Comparison of ENCODE assay signal across 13 mouse cellular contexts in the genomic region with DNA sequence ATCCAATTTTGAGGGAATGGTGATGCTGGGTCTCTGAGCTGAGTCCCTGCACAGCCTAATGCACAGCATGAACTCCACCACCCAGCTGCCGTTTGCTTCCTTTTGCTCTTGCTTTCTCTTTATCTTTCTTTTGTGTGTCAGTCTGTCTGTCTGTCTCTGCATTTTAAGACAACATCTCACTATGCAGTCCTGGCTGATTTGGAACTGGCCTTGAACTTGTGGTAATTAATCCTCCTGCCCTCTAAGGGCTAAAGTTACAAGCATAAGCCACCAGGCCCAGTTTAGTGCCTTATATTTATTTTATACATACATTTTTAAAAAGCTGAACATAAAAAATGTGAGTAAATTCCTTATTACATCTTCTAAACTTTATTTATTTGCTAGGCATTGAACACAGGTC.
"Had no signal": no experiment of that assay in that cellular context is flagged by ENCODE, and none has a peak within 500 bp of the region (broad histone marks: within the 10 kb centered on the region; RNA-seq: fewer than 3 reads in every experiment).

No protein-coding gene starts in this region.

- H3K27me3 ChIP-seq: limb, embryonic 12.5 days; liver, embryonic 13.5 days; lung, embryonic 15.5 days; midbrain, embryonic 15.5 days had no signal

- H3K4me2 ChIP-seq: limb, embryonic 12.5 days; liver, embryonic 13.5 days; lung, embryonic 15.5 days; midbrain, embryonic 11.5 days; midbrain, embryonic 15.5 days had no signal

- H3K36me3 ChIP-seq: limb, embryonic 12.5 days; liver, embryonic 13.5 days; lung, embryonic 15.5 days; midbrain, embryonic 15.5 days had no signal

- H3K9me3 ChIP-seq: liver, embryonic 13.5 days; lung, embryonic 15.5 days; midbrain, embryonic 15.5 days had no signal

- H3K4me3 ChIP-seq: layer of hippocampus, adult 2 months; limb, embryonic 12.5 days; liver, embryonic 13.5 days; lung, embryonic 15.5 days; midbrain, embryonic 15.5 days had no signal

- H3K9ac ChIP-seq: limb, embryonic 12.5 days; liver, embryonic 13.5 days; liver, postnatal 0 days; lung, embryonic 15.5 days; midbrain, embryonic 15.5 days had no signal

- DNase-seq: kidney, postnatal 10 days; kidney, postnatal 4 days; liver; liver, embryonic 13.5 days; liver, postnatal 0 days; lung, postnatal 36 days; right cerebral cortex, postnatal 14 days; thymus, postnatal 36 days had no signal

- ATAC-seq: liver, postnatal 0 days; midbrain, embryonic 15.5 days had no signal

- H3K27ac ChIP-seq: layer of hippocampus, adult 2 months; limb, embryonic 12.5 days; liver, embryonic 13.5 days; lung, embryonic 15.5 days; midbrain, embryonic 15.5 days had no signal
